Comparison of ENCODE assay signal across 9 mouse cellular contexts in the genomic region with DNA sequence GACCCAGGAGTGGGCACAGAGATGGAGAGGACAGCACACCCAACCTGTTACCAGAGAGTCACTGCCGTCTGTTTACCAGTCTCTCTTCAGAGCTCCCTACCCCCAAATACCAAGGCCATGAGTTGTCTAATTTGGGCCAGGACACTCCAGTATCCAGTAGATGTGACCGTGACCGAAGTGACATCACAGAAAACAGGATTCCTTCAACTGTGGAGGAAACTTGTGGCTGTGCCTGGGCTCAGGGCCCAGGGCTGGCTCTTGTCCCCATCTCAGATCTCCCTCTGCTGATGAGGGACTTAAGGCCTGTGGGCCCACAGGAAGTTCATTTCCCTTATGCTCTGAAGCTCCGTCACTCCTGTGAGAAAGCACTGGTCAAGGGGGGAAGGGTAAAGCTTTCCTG. TPM values are rescaled to one million over a fixed set of nuclear protein-coding genes. Genes with fewer than 3 reads are reported as not detected.
DNase-seq lines count a peak whose midpoint lies in the region; ATAC-seq lines count a peak whose summit lies in the region.
"Had no signal": no experiment of that assay in that cellular context is flagged by ENCODE, and none has a peak within 500 bp of the region (broad histone marks: within the 10 kb centered on the region; RNA-seq: fewer than 3 reads in every experiment).

No protein-coding gene starts in this region.

- peaks cover 43% of the 10 kb centered on the region for H3K4me1 ChIP-seq in forebrain, embryonic 10.5 days
- H3K4me1 ChIP-seq in forebrain, embryonic 11.5 days (replicated peaks; ENCODE audit: control insufficient read depth, insufficient read depth, low read length), result 0 out of 2 replicates have a peak, but pooled peaks cover 2% of the 10 kb centered on the region
- H3K4me1 ChIP-seq in brown adipose tissue, adult 24 weeks (ENCODE audit: control insufficient read depth, insufficient read depth, insufficient read length, low read length), result peaks cover 13% of the 10 kb centered on the region
- H3K4me1 ChIP-seq in heart, embryonic 14.5 days (ENCODE audit: control insufficient read depth in 2 of 2, insufficient read depth in 2 of 2, low read length in 2 of 2), result peaks cover 43 to 44% of the 10 kb centered on the region in 2 experiments
- peaks cover 44% of the 10 kb centered on the region for H3K4me1 ChIP-seq in limb, embryonic 12.5 days (replicated peaks)

- no peaks in the 10 kb centered on the region for H3K27me3 ChIP-seq in forebrain, embryonic 10.5 days (ENCODE audit: poor library complexity, severe bottlenecking)
- H3K27me3 ChIP-seq in forebrain, embryonic 11.5 days (ENCODE audit: control insufficient read depth, insufficient read depth, low read length), result no peaks in the 10 kb centered on the region
- H3K27me3 ChIP-seq in heart, embryonic 14.5 days (ENCODE audit: control insufficient read depth, insufficient read depth, low read length), result no peaks in the 10 kb centered on the region
- no peaks in the 10 kb centered on the region for H3K27me3 ChIP-seq in limb, embryonic 12.5 days
- H3K27me3 ChIP-seq: neural tube, embryonic 13.5 days had no signal

- H3K4me2 ChIP-seq in forebrain, embryonic 11.5 days (ENCODE audit: low read depth, low read length, severe bottlenecking), result no peak overlapping the region
- H3K4me2 ChIP-seq in heart, embryonic 14.5 days (ENCODE audit: low read length), result no peak overlapping the region
- H3K4me2 ChIP-seq in limb, embryonic 12.5 days, result no peak overlapping the region; the same call in 1 of the 2 replicates
- H3K4me2 ChIP-seq: neural tube, embryonic 13.5 days had no signal

- H3K9me3 ChIP-seq in forebrain, embryonic 10.5 days, result no peaks in the 10 kb centered on the region
- no peaks in the 10 kb centered on the region for H3K9me3 ChIP-seq in forebrain, embryonic 11.5 days (ENCODE audit: control insufficient read depth, low read length)
- H3K9me3 ChIP-seq in heart, embryonic 14.5 days (ENCODE audit: control insufficient read depth, low read length), result no peaks in the 10 kb centered on the region
- no peaks in the 10 kb centered on the region for H3K9me3 ChIP-seq in limb, embryonic 12.5 days
- H3K9me3 ChIP-seq: neural tube, embryonic 13.5 days had no signal

- no peak overlapping the region for H3K9ac ChIP-seq in forebrain, embryonic 11.5 days (ENCODE audit: low read length)
- peak overlapping the region; percentile 59 for H3K9ac ChIP-seq in heart, embryonic 14.5 days (ENCODE audit: low read length)
- H3K9ac ChIP-seq in limb, embryonic 12.5 days (replicated peaks), result no peak overlapping the region
- H3K9ac ChIP-seq: neural tube, embryonic 13.5 days had no signal

- ATAC-seq in forebrain, embryonic 11.5 days (replicated peaks; ENCODE audit: low FRiP score), result no peak
- ATAC-seq in heart, embryonic 14.5 days (ENCODE audit: insufficient number of reproducible peaks, insufficient read depth, low FRiP score, low read depth), result no peak
- no peak for ATAC-seq in limb, embryonic 12.5 days (ENCODE audit: insufficient number of reproducible peaks, insufficient read depth, low FRiP score, low TSS enrichment, low read depth)
- no peak for ATAC-seq in megakaryocyte progenitor cell, adult 5-6 weeks (replicated peaks; ENCODE audit: poor library complexity)

- no peak overlapping the region for H3K4me3 ChIP-seq in forebrain, embryonic 10.5 days
- H3K4me3 ChIP-seq in forebrain, embryonic 11.5 days (ENCODE audit: low read depth, low read length), result no peak overlapping the region
- H3K4me3 ChIP-seq in brown adipose tissue, adult 24 weeks (ENCODE audit: insufficient read depth, low read depth, low read length), result no peak overlapping the region
- no peak overlapping the region for H3K4me3 ChIP-seq in heart, embryonic 14.5 days (ENCODE audit: control insufficient read depth in 1 of 2, insufficient read depth in 1 of 2, low read depth in 1 of 2, low read length in 2 of 2)
- no peak overlapping the region for H3K4me3 ChIP-seq in limb, embryonic 12.5 days (replicated peaks)
- H3K4me3 ChIP-seq: neural tube, embryonic 13.5 days had no signal

- peak overlapping the region; percentile 61 for H3K27ac ChIP-seq in forebrain, embryonic 10.5 days
- no peak overlapping the region for H3K27ac ChIP-seq in forebrain, embryonic 11.5 days (ENCODE audit: low read depth, low read length)
- peak overlapping the region; percentile 72 for H3K27ac ChIP-seq in brown adipose tissue, adult 24 weeks (replicated peaks; ENCODE audit: low read depth, low read length)
- peak overlapping the region; percentile 66 to 94 for H3K27ac ChIP-seq in heart, embryonic 14.5 days (replicated peaks in 1 of 2; ENCODE audit: control insufficient read depth in 1 of 2, insufficient read depth in 1 of 2, low read depth in 2 of 2, low read length in 2 of 2)
- 0 out of 2 replicates have a peak overlapping the region, but pooled peaks have one; percentile 9 for H3K27ac ChIP-seq in limb, embryonic 12.5 days
- H3K27ac ChIP-seq: neural tube, embryonic 13.5 days had no signal

- DNase-seq in forebrain, embryonic 10.5 days (ENCODE audit: extremely low spot score, low spot score), result no peak
- DNase-seq in forebrain, embryonic 11.5 days (ENCODE audit: low spot score), result no peak
- DNase-seq in neural tube, embryonic 10.5 days (ENCODE audit: extremely low spot score, low spot score), result no peak
- no peak for DNase-seq in frontal cortex, postnatal 14 days (ENCODE audit: low spot score in 2 of 2)

- WGBS in forebrain, embryonic 10.5 days, result 72% methylated on average over 4 of the region's 4 CpGs
- 79% methylated on average over 4 of the region's 4 CpGs for WGBS in forebrain, embryonic 11.5 days
- 37% methylated on average over 4 of the region's 4 CpGs for WGBS in heart, embryonic 14.5 days
- 52% methylated on average over 4 of the region's 4 CpGs for WGBS in limb, embryonic 12.5 days

- no peaks in the 10 kb centered on the region for H3K36me3 ChIP-seq in forebrain, embryonic 10.5 days (replicated peaks)
- no peaks in the 10 kb centered on the region for H3K36me3 ChIP-seq in forebrain, embryonic 11.5 days (ENCODE audit: control insufficient read depth, insufficient read depth, low read length)
- H3K36me3 ChIP-seq in heart, embryonic 14.5 days (ENCODE audit: control insufficient read depth, insufficient read depth, low read length), result no peaks in the 10 kb centered on the region
- H3K36me3 ChIP-seq in limb, embryonic 12.5 days, result no peaks in the 10 kb centered on the region
- H3K36me3 ChIP-seq: neural tube, embryonic 13.5 days had no signal

RNA-seq across cellular contexts. Expression of gene Ppif, which starts 14.5 kb away (rescaled TPM):
- polyA plus RNA-seq in forebrain, embryonic 10.5 days (2016; fragmentation: Nextera tagmentation; extraction: Ambion mirVana), result 65.8 and 71.0 TPM in 2 replicates
- 34.8 and 38.4 TPM in 2 replicates for polyA plus RNA-seq in forebrain, embryonic 11.5 days (2014; fragmentation: Nextera tagmentation; extraction: Ambion mirVana)
- 67.7 and 79.0 TPM in 2 replicates for polyA plus RNA-seq in brown adipose tissue, adult 24 weeks (2012; ENCODE audit: insufficient read depth, insufficient read length, missing spikeins)
- 99.2 and 105 TPM in 2 replicates for polyA plus RNA-seq in heart, embryonic 14.5 days (2014; fragmentation: Nextera tagmentation; extraction: Ambion mirVana)
- 29.2 and 32.9 TPM in 2 replicates for polyA plus RNA-seq in limb, embryonic 12.5 days (2016; fragmentation: Nextera tagmentation; extraction: Ambion mirVana)
- 87.8 and 114 TPM in 2 replicates for total RNA-seq in megakaryocyte progenitor cell, adult 5-6 weeks (2015)
- 20.4 and 31.9 TPM in 2 replicates for total RNA-seq in megakaryocyte progenitor cell, adult 5-6 weeks (2017)
